Mouse (Mus musculus) cerebellum, postnatal 36 days (tissue): ENCODE data around the gene Inip.
A peak's percentile ranks its signal among the peaks of the same experiment; 100 is the strongest.
"Not testable (repeated sequence)": the region's sequence is repeated elsewhere in the genome, so short reads cannot be mapped to it uniquely, and the experiment has no call there.

Source experiments
- DNase-seq, 2 experiments: peaks; one replicate each; pipeline ENCODE4 v3.0.0; 2021 to 2022; ENCODE audit warnings: mixed read lengths in 2 of 2

Gene Inip

DNA sequence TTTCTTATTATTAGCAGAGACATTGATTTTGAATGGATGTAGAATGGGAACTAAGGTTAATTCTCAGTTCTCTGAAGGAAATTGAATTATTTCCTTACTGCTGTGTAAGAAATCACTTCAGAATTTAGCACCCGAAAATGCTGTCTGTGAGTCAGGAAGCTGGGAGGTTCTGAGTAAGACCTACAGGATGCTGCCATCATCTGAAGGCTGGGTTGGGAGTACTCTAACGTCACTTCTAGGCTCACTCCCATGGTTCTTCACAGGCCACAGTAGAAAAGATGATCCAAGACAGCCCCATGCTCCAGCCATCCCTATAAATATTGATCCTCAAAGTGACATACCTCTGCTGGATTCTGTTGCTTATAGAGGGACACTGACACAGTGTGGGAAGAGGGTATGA, 6.1 kb upstream of the Inip start:
- no peak for DNase-seq

DNA sequence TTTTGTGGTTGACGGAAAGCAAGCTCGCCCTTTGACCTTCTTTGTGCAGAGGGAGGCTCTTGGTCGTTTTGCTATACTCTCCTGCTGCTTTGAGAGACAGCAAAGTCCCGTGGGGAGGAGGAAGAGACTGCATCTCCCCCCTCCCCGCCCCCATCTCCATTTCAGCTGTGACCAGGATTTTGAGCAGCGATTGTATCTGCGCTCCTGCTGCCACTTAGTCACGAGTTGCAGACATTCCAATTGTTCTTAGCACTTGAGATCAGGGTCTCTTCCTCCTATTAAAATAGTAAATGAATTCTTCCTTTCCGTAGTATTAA, 5.4 kb upstream of the Inip start:
- DNase-seq, result no peak

DNA sequence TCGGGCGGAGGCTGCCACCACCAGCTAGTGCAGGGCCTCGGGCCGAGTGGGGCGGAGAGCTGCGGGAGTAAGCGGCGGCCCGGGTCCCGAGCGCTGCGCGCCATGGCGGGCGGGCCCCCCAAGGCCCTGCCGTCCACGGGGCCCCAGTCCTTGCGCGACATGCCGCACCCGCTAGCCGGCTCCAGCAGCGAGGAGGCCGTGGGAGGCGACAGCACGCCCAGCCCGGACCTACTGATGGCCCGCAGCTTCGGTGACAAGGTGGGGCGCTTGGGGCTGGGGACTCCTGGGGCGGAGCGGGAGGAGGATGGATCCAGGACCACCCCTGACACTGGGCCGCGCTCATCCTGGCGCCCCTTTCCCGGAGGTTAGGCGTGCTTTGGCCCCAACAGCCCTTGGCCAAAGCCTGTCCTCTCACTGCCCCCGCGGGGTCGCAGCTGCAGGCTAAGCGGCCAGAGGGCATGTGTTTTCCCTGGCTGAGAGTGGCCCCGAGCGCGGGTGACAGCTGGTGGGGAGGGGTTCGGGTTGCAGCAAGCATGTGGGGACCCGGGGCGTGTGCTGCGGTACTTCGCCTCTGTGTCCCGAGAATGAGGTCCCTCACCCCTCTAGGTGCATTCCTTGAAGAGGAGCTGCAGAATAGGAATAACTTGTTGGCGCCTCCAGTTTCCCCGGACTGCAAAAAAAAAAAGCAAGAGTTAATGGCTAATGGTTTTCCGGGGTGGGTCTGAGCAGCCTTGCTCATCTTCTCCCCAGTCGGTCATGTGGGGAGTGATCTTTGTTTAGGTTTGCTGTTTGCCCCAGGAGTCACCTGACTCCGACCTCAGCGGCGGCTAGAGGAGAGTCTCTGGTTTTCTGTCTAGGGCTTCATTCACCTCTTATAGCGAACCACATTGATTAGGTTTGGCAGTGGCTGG, 4.8 kb upstream of the Inip start:
- peak; percentile 55 to 62 for DNase-seq

DNA sequence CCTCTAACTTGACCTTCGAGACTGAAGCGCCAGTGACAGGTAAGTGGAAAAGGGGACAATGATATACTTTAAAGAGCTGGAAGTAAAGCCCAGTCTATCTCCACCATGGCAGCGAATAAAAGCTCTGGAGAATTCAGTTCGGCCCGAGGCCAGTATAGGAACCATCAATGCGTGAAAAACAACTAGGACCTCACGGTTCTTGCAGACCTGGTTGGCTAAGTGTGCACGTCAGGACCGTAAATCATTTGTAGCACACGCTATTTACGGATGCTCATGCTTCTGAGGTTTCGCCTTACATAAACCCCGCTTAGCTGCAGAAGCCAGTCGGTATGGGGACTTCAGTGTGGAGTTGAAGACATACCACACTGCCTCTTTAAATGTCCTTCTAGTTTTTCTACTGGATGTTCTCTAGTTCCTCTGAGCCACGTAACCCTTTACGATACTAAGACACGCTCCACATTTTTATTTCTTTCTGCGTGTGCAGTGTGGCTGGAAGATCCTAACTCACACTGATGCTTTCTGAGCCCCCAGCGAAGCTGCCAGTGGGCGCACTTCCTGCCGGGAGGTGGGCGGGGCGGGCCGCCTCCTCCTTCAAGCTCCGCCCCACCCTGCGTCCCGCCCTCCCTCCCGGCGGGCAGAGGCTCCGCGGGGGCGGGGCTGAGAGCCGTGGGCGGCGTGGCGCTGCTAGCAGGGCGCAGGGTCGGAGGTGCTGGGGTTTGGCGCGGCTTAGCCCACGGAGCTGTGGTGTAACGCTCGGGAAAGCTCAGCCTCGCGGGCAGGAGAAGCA, 4.0 kb upstream of the Inip start, which contains the start of gene Snx30:
Gene Snx30 (plus strand): TSS at position 660 of the 787 bp plus-strand sequence.
- peak; percentile 87 to 93 for DNase-seq

DNA sequence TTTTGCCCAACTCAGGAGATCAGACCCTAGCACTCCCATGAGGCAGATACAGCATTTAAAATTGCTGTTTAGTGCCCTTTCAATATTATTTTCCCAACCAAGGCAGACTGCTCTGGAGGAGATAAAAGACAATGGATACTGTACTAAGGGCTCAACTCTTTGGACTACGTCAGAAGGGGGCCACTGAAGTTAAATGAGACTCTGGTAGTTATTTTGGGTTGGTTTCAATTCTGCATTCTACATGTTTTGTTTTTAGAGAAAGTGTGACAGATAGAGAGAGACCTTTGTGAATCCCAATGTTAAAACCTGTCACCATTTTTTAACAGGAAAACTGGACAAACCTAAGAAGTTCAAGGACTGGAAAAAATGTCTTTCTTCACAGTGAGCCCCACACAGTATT, 3.4 kb upstream of the Inip start:
- DNase-seq, result no peak

DNA sequence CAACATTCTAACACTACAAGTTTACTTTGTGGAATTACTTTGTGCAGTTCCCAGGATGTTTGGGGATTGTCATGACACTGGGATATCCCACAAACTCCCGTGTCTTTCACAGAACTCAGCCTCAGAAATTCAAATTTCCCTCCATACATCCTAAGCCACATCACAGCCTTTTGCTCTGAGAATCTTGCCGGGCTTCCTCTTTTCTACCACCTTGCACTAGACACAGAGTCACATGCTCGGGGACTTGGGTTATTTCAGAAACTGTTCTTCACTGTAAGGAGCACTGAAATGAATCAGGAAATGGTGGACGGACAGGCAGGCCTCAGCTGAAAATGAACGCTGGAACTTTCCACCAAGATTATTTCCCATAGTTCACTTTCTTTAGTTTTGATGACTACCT, 2.0 kb upstream of the Inip start:
- DNase-seq, result no peak

GRCm38 (mm10) chr4:59802792-59803191, 1.4 kb upstream of the Inip start:
- no peak for DNase-seq

- no peak for DNase-seq
Observed at GRCm38 (mm10) chr4:59802107-59802506, 718 bp upstream of the Inip start.

GRCm38 (mm10) chr4:59800181-59800580, 1.2 kb downstream of the Inip start:
- DNase-seq, result no peak

- no peak for DNase-seq
Observed at GRCm38 (mm10) chr4:59795788-59796455, 5.5 kb downstream of the Inip start.

DNA sequence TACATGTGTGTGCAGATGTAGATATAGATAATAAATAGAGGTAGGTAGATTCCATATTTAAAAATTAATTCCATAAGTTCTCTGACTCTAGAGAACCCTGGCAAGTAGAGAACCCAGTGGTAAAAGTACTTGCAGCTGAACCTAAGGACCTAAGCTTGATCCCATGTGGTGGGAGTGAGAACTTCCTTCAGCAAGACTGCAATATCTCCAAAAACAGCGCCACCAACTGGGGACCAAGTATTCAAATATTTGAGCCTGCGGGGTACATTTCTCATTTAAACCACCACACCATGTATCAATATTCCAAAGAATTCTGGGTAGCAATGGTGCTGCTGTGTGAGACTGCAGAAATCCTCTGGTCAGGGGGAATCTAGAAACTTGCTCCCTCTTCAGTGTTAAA, 7.3 kb downstream of the Inip start:
- no peak for DNase-seq

GRCm38 (mm10) chr4:59793626-59794025, 7.8 kb downstream of the Inip start:
- DNase-seq, result not testable (repeated sequence)

DNA sequence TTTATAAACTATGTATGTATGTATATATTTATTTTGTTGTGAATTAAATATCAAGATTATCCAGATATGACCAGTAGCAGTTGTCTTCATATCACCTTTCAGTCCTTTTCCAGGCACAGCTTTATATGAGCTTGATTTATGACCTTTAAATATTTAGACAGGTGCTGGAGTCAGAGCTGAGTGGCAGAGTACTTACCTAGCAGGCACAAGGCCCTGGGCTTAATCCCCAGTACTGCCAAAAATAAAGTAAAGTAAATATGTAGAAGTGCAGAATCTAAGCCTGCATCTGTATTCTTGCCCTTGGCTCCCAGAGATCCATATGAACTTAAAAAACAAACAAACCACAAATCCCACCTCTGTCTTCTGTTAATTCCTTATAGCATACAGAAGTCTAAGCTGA, 12.4 kb downstream of the Inip start:
- DNase-seq, result no peak

DNA sequence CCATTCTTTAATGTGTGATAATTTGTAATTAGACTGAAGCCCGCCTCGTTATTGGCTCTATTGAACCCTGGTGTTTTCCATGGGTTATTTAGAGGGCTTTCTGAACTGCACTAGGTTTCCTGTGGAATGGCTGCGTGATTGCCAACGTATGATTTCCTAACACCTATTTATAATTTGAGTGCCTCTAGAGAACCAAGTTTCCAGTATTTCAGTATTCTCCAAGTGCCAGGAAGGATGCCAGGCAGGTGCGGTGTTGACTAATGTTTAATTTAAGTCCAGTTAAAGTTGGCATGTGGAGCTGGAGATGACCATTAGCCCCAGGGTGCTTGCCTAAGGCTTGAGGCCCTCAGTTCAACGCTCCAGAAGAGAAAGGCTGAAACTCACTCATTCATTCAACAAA, 14.3 kb downstream of the Inip start:
- DNase-seq, result no peak

DNA sequence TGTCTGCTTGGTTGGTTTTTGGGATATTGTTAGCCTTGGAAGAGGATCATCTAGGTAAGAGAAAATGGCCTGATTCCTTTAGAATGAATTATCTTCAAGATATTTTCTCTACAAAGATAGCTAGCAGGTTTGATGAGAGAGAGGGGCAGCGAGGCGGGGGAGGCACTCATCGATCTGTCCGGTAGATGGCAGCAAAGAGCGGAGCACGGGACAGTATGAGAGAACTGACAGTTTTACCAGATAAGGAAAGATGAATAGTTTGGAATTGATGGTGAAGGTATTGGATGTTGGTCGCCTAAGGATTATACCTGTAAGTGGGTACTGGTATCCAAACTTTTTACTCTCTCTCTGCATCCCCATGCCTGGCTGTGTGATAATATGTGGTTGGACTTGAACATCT, 14.7 kb downstream of the Inip start:
- peak; percentile 82 to 87 for DNase-seq

GRCm38 (mm10) chr4:59785412-59785811, 16.0 kb downstream of the Inip start:
- DNase-seq, result no peak

DNA sequence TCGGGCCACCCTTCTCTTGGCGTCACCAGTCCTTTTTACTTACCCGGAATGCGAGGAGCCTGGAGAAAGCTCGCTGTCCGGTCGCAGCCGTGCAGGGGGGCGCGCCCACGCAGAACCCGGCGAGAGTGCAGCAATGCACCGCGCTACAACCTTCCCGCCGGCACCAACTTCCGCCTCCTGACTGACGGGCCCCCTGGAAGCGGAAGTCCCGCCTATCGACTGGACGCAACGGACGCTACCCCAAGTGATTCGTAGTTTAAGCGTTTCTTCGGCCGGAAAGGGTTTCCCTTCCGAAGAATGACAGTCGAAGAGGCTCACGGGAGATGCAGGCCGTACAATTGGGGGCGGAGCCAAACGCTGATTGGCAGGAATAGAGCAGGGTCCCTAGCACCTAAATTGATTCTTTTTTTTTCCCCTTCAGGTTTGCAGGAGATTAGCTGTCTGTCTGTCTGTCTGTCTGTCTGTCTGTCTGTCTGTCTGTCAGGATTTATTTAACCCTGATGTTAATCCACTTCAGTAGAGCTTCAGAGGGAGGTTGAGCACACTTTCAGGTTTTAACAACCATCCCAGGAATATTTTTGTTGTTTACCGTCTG, 17.6 kb downstream of the Inip start:
- DNase-seq, result peak; percentile 92 to 93

GRCm38 (mm10) chr4:59782853-59783684, 18.3 kb downstream of the Inip start:
- no peak for DNase-seq

- no peak for DNase-seq
Observed at GRCm38 (mm10) chr4:59780568-59780967, 20.8 kb downstream of the Inip start.

- no peak for DNase-seq
Observed at GRCm38 (mm10) chr4:59777828-59778227, 23.6 kb downstream of the Inip start.

DNA sequence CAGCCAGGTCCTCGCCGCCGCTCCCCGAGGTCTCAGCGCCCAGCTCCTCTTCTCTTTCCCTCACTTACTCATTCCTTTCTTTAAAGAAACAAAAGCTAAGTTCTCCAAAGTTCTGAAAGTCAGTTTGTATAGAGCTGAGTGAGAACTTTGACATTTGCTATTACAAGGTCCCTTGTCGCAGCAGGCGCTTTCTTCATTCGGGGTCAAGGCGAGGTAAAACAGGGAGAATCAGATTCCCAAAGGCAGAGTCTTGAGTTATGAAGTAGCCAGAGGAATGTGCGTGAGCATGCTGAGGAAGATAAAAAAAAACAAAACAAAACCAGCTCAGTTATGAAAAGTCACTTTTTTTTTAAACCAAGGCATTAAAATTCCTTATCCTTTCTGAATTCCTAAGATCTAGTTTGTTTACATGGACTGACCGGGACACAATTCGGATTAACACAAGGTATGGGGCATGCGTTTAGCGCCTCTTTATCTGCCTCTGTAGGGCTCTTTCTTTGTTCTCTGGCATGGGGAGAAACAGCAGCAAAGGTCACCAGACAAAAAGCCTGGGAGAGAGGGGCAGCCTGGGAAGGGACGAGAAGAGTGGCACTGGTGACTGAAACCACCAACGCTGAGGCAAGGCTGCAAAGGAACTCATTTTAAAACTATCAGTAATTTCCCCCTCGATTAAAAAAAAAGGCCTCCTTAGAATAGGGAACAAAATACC, 29.1 kb downstream of the Inip start:
- DNase-seq, result no peak

DNA sequence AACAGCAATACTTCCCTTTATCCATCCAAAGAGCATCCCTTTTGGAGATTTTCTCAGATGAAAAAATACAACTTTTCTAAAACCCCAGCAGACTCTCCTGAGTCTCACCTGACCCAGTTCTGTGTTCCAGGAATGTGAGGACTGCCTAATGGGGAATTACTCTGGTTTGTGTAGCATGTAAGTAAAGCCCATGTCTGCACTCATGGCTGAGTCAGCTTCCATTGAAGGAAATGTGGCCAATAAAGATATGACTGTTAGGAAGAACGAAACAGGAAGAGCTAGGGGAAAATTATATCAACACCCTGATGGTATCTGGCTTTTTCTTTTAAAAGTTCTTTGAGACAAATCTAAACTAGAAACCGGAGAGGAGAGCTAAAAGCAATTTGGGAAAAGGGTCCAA, 33.7 kb downstream of the Inip start:
- DNase-seq, result no peak
